Mouse (Mus musculus): ENCODE measurements at regions not wholly inside any gene's neighbourhood (a gene's known extent, or its start where the extent isn't known, plus 50 kb on each side); places are given as distances from the start of the nearest gene placed in this dataset.

GRCm38 (mm10) chr14:99391700-99392099, 93.2 kb downstream of the Klf5 start:
- Histone ChIP-seq H3K9ac (no peak overlapping the region), H3K4me1 (no peaks in the 10 kb centered on the region), H3K9me3 (replicated peaks) (no peaks in the 10 kb centered on the region), H3K4me2 (no peak overlapping the region), H3K27ac (no peak overlapping the region), H3K36me3 (ENCODE audit: poor library complexity, severe bottlenecking) (no peaks in the 10 kb centered on the region), H3K27me3 (no peaks in the 10 kb centered on the region), H3K4me3 (no peak overlapping the region)
- no peak for ATAC-seq
- 93% methylated on average over 7 of the region's 7 CpGs for WGBS

GRCm38 (mm10) chr14:99392813-99393212, 94.3 kb downstream of the Klf5 start:
- no peaks in the 10 kb centered on the region for H3K4me1 ChIP-seq
- H3K9me3 ChIP-seq (replicated peaks), result no peaks in the 10 kb centered on the region
- WGBS, result 80% methylated on average over 2 of the region's 2 CpGs
- ATAC-seq, result no peak
- H3K4me3 ChIP-seq, result no peak overlapping the region
- no peak overlapping the region for H3K9ac ChIP-seq
- no peaks in the 10 kb centered on the region for H3K27me3 ChIP-seq
- H3K27ac ChIP-seq, result no peak overlapping the region
- no peak overlapping the region for H3K4me2 ChIP-seq
- H3K36me3 ChIP-seq (ENCODE audit: poor library complexity, severe bottlenecking), result no peaks in the 10 kb centered on the region

- 94% methylated on average over 8 of the region's 8 CpGs for WGBS
- Histone ChIP-seq H3K9me3 (replicated peaks) (no peaks in the 10 kb centered on the region), H3K4me2 (no peak overlapping the region)
Measured at GRCm38 (mm10) chr14:99393611-99394010, 95.1 kb downstream of the Klf5 start.

GRCm38 (mm10) chr14:99403155-99403726, 104.8 kb downstream of the Klf5 start:
- 85% methylated on average over 6 of the region's 6 CpGs for WGBS

More at GRCm38 (mm10) chr14:99393611-99394010, 95.1 kb downstream of the Klf5 start:
- H3K27ac ChIP-seq, result no peak overlapping the region
- no peaks in the 10 kb centered on the region for H3K27me3 ChIP-seq
- ATAC-seq, result no peak
- H3K4me3 ChIP-seq, result no peak overlapping the region
- no peaks in the 10 kb centered on the region for H3K36me3 ChIP-seq (ENCODE audit: poor library complexity, severe bottlenecking)
- no peaks in the 10 kb centered on the region for H3K4me1 ChIP-seq
- no peak overlapping the region for H3K9ac ChIP-seq

GRCm38 (mm10) chr14:99405228-99405627, 106.7 kb downstream of the Klf5 start:
- Histone ChIP-seq H3K27ac (no peak overlapping the region), H3K4me1 (no peaks in the 10 kb centered on the region), H3K36me3 (ENCODE audit: poor library complexity, severe bottlenecking) (no peaks in the 10 kb centered on the region), H3K9me3 (replicated peaks) (no peaks in the 10 kb centered on the region), H3K4me2 (no peak overlapping the region), H3K4me3 (no peak overlapping the region), H3K9ac (no peak overlapping the region), H3K27me3 (no peaks in the 10 kb centered on the region)
- WGBS, result 85% methylated on average over 5 of the region's 5 CpGs
- ATAC-seq, result no peak

More at GRCm38 (mm10) chr14:99403155-99403726, 104.8 kb downstream of the Klf5 start:
- ATAC-seq, result no peak
- Histone ChIP-seq H3K4me3 (no peak overlapping the region), H3K4me2 (no peak overlapping the region), H3K9me3 (replicated peaks) (no peaks in the 10 kb centered on the region), H3K36me3 (ENCODE audit: poor library complexity, severe bottlenecking) (no peaks in the 10 kb centered on the region), H3K4me1 (no peaks in the 10 kb centered on the region), H3K27me3 (no peaks in the 10 kb centered on the region), H3K9ac (no peak overlapping the region), H3K27ac (no peak overlapping the region)

- Histone ChIP-seq H3K4me1 (no peaks in the 10 kb centered on the region), H3K36me3 (ENCODE audit: poor library complexity, severe bottlenecking) (no peaks in the 10 kb centered on the region), H3K9ac (no peak overlapping the region), H3K27me3 (no peaks in the 10 kb centered on the region), H3K9me3 (replicated peaks) (no peaks in the 10 kb centered on the region), H3K4me3 (no peak overlapping the region), H3K4me2 (no peak overlapping the region), H3K27ac (no peak overlapping the region)
- ATAC-seq, result no peak
- 88% methylated on average over 5 of the region's 5 CpGs for WGBS
Measured at GRCm38 (mm10) chr14:99411835-99412234, 113.3 kb downstream of the Klf5 start.

GRCm38 (mm10) chr14:99416169-99416568, 117.7 kb downstream of the Klf5 start:
- WGBS, result 80% methylated on average over 3 of the region's 3 CpGs

GRCm38 (mm10) chr14:99418970-99419369, 120.5 kb downstream of the Klf5 start:
- H3K27ac ChIP-seq, result no peak overlapping the region
- 94% methylated on average over 5 of the region's 5 CpGs for WGBS
- no peaks in the 10 kb centered on the region for H3K9me3 ChIP-seq (replicated peaks)
- H3K4me2 ChIP-seq, result no peak overlapping the region
- H3K27me3 ChIP-seq, result no peaks in the 10 kb centered on the region
- no peak for ATAC-seq
- no peaks in the 10 kb centered on the region for H3K4me1 ChIP-seq
- H3K4me3 ChIP-seq, result no peak overlapping the region
- no peaks in the 10 kb centered on the region for H3K36me3 ChIP-seq (ENCODE audit: poor library complexity, severe bottlenecking)
- H3K9ac ChIP-seq, result no peak overlapping the region

More at GRCm38 (mm10) chr14:99416169-99416568, 117.7 kb downstream of the Klf5 start:
- Histone ChIP-seq H3K27me3 (no peaks in the 10 kb centered on the region), H3K36me3 (ENCODE audit: poor library complexity, severe bottlenecking) (no peaks in the 10 kb centered on the region), H3K9me3 (replicated peaks) (no peaks in the 10 kb centered on the region), H3K9ac (no peak overlapping the region), H3K4me1 (no peaks in the 10 kb centered on the region), H3K27ac (no peak overlapping the region), H3K4me2 (no peak overlapping the region), H3K4me3 (no peak overlapping the region)
- no peak for ATAC-seq

- Histone ChIP-seq H3K36me3 (ENCODE audit: poor library complexity, severe bottlenecking) (no peaks in the 10 kb centered on the region), H3K9ac (no peak overlapping the region), H3K4me1 (no peaks in the 10 kb centered on the region), H3K27ac (no peak overlapping the region), H3K9me3 (replicated peaks) (no peaks in the 10 kb centered on the region), H3K4me2 (no peak overlapping the region), H3K27me3 (no peaks in the 10 kb centered on the region), H3K4me3 (no peak overlapping the region)
- WGBS, result 89% methylated on average over 7 of the region's 7 CpGs
- no peak for ATAC-seq
Measured at GRCm38 (mm10) chr14:99423334-99423733, 124.8 kb downstream of the Klf5 start.

- H3K27ac ChIP-seq, result no peak overlapping the region
- H3K27me3 ChIP-seq, result no peaks in the 10 kb centered on the region
- no peak overlapping the region for H3K4me3 ChIP-seq
- H3K9ac ChIP-seq, result no peak overlapping the region
- ATAC-seq, result peak; percentile 61
- no peak overlapping the region for H3K4me2 ChIP-seq
- no peaks in the 10 kb centered on the region for H3K36me3 ChIP-seq (ENCODE audit: poor library complexity, severe bottlenecking)
- 84% methylated on average over 3 of the region's 3 CpGs for whole genome bisulfite sequencing
- H3K4me1 ChIP-seq, result no peaks in the 10 kb centered on the region
- no peaks in the 10 kb centered on the region for H3K9me3 ChIP-seq (replicated peaks)
Measured at GRCm38 (mm10) chr14:99427049-99427448, 128.6 kb downstream of the Klf5 start.

GRCm38 (mm10) chr14:99430323-99430722, 131.8 kb downstream of the Klf5 start:
- Histone ChIP-seq H3K4me2 (no peak overlapping the region), H3K9me3 (replicated peaks) (no peaks in the 10 kb centered on the region), H3K27me3 (no peaks in the 10 kb centered on the region), H3K9ac (no peak overlapping the region), H3K4me3 (no peak overlapping the region), H3K36me3 (ENCODE audit: poor library complexity, severe bottlenecking) (no peaks in the 10 kb centered on the region), H3K27ac (no peak overlapping the region), H3K4me1 (no peaks in the 10 kb centered on the region)
- no peak for ATAC-seq
- WGBS, result 91% methylated on average over 4 of the region's 4 CpGs

GRCm38 (mm10) chr14:99431697-99432096, 133.2 kb downstream of the Klf5 start:
- ATAC-seq, result no peak
- no peaks in the 10 kb centered on the region for H3K36me3 ChIP-seq (ENCODE audit: poor library complexity, severe bottlenecking)
- 86% methylated on average over 7 of the region's 7 CpGs for WGBS

GRCm38 (mm10) chr14:99434645-99435044, 136.2 kb downstream of the Klf5 start:
- Histone ChIP-seq H3K27me3 (no peaks in the 10 kb centered on the region), H3K4me1 (no peaks in the 10 kb centered on the region), H3K27ac (no peak overlapping the region), H3K9me3 (replicated peaks) (no peaks in the 10 kb centered on the region), H3K4me3 (no peak overlapping the region), H3K36me3 (ENCODE audit: poor library complexity, severe bottlenecking) (no peaks in the 10 kb centered on the region), H3K9ac (no peak overlapping the region), H3K4me2 (no peak overlapping the region)
- ATAC-seq, result no peak
- WGBS, result 89% methylated on average over 1 of the region's 1 CpGs

More at GRCm38 (mm10) chr14:99431697-99432096, 133.2 kb downstream of the Klf5 start:
- Histone ChIP-seq H3K4me1 (no peaks in the 10 kb centered on the region), H3K9me3 (replicated peaks) (no peaks in the 10 kb centered on the region), H3K4me2 (no peak overlapping the region), H3K27me3 (no peaks in the 10 kb centered on the region), H3K27ac (no peak overlapping the region), H3K9ac (no peak overlapping the region), H3K4me3 (no peak overlapping the region)
